Mouse (Mus musculus): ENCODE data around the gene Tmem14a. TPM values are rescaled to one million over a fixed set of nuclear protein-coding genes. Genes with fewer than 3 reads are reported as not detected.
A peak's percentile ranks its signal among the peaks of the same experiment; 100 is the strongest.
"Not testable (repeated sequence)": the region's sequence is repeated elsewhere in the genome, so short reads cannot be mapped to it uniquely, and the experiment has no call there.

The Tmem14a gene
- total RNA-seq (2021), result 1 to 10 TPM; 1.3 to 1.7 TPM
- long read RNA-seq, experiment 1, result 0 reads
- long read RNA-seq, experiment 2, partial matches to known transcripts, result 0 of 2 reads
- long read RNA-seq, experiment 2, other reads (novel, unspliced or antisense), result 1 of 2 reads

- peak; percentile 88 for DNase-seq
- intact Hi-C loops (cut with DNase I; ENCODE audit: low total_unique reads), result loop anchor here (2.0 to 10.0 kb wide), 3 partner anchors 52 to 1046 kb away; partner anchors contain the start of gene Khdc1a
Observed at GRCm38 (mm10) chr1:21218489-21218919, at the start of gene Tmem14a. Tmem14a (plus strand) TSS chr1:21218575.

- no peak for DNase-seq
- intact Hi-C loops (cut with DNase I; ENCODE audit: low total_unique reads), result no loop called here
Observed at GRCm38 (mm10) chr1:21185196-21185595, 33.2 kb upstream of the Tmem14a start.

- no peak for DNase-seq
- intact Hi-C loops (cut with DNase I; ENCODE audit: low total_unique reads), result loop anchor here (5.0 kb wide), 1 partner anchor 71 kb away; no protein-coding TSS in a partner anchor
Observed at GRCm38 (mm10) chr1:21206241-21206640, 12.1 kb upstream of the Tmem14a start.

- intact Hi-C loops (cut with DNase I; ENCODE audit: low total_unique reads), result loop anchor here (10.0 kb wide), 2 partner anchors 131 to 1051 kb away; partner anchors contain the start of gene Khdc1a
- DNase-seq, result not testable (repeated sequence)
Observed at GRCm38 (mm10) chr1:21213537-21213936, 4.8 kb upstream of the Tmem14a start.

GRCm38 (mm10) chr1:21213991-21214692 lies 4.2 kb upstream of the Tmem14a start:
- intact Hi-C loops (cut with DNase I; ENCODE audit: low total_unique reads), result loop anchor here (10.0 kb wide), 2 partner anchors 131 to 1051 kb away; partner anchors contain the start of gene Khdc1a
- not testable (repeated sequence) for DNase-seq

GRCm38 (mm10) chr1:21227756-21228395 lies 9.5 kb downstream of the Tmem14a start:
- intact Hi-C loops (cut with DNase I; ENCODE audit: low total_unique reads), result no loop called here
- no peak for DNase-seq

- not testable (repeated sequence) for DNase-seq
Observed at GRCm38 (mm10) chr1:21228740-21229722, 10.7 kb downstream of the Tmem14a start.

GRCm38 (mm10) chr1:21230376-21230775 lies 12.0 kb downstream of the Tmem14a start:
- intact Hi-C loops (cut with DNase I; ENCODE audit: low total_unique reads), result no loop called here
- DNase-seq, result no peak

More at GRCm38 (mm10) chr1:21228740-21229722, 10.7 kb downstream of the Tmem14a start:
- intact Hi-C loops (cut with DNase I; ENCODE audit: low total_unique reads), result not testable (repeated sequence)

- intact Hi-C loops (cut with DNase I; ENCODE audit: low total_unique reads), result no loop called here
- no peak for DNase-seq
Observed at GRCm38 (mm10) chr1:21231744-21232464, 13.5 kb downstream of the Tmem14a start.

GRCm38 (mm10) chr1:21232516-21232915 lies 14.1 kb downstream of the Tmem14a start:
- DNase-seq, result no peak
- intact Hi-C loops (cut with DNase I; ENCODE audit: low total_unique reads), result no loop called here

GRCm38 (mm10) chr1:21235359-21235758 lies 17.0 kb downstream of the Tmem14a start:
- intact Hi-C loops (cut with DNase I; ENCODE audit: low total_unique reads), result no loop called here
- DNase-seq, result no peak

GRCm38 (mm10) chr1:21239911-21240898 lies 21.8 kb downstream of the Tmem14a start, which contains the start of gene Gsta3:
Gsta3 (plus strand) TSS chr1:21240589.
- intact Hi-C loops (cut with DNase I; ENCODE audit: low total_unique reads), result no loop called here
- DNase-seq, result no peak

GRCm38 (mm10) chr1:21241096-21241495 lies 22.7 kb downstream of the Tmem14a start:
- intact Hi-C loops (cut with DNase I; ENCODE audit: low total_unique reads), result no loop called here

GRCm38 (mm10) chr1:21244290-21244960 lies 26.1 kb downstream of the Tmem14a start:
- intact Hi-C loops (cut with DNase I; ENCODE audit: low total_unique reads), result no loop called here
- DNase-seq, result no peak

More at GRCm38 (mm10) chr1:21241096-21241495, 22.7 kb downstream of the Tmem14a start:
- DNase-seq, result no peak

- intact Hi-C loops (cut with DNase I; ENCODE audit: low total_unique reads), result no loop called here
- DNase-seq, result no peak
Observed at GRCm38 (mm10) chr1:21246136-21246535, 27.8 kb downstream of the Tmem14a start.

GRCm38 (mm10) chr1:21247896-21248295 lies 29.5 kb downstream of the Tmem14a start:
- no peak for DNase-seq
- intact Hi-C loops (cut with DNase I; ENCODE audit: low total_unique reads), result no loop called here

Data from gastrocnemius, postnatal 14 days (tissue).